Mouse (Mus musculus) layer of hippocampus, postnatal 10 days (tissue): ENCODE measurements around the gene Manba. TPM values are rescaled to one million over a fixed set of nuclear protein-coding genes. Genes with fewer than 3 reads are reported as not detected.

Experiments
- DNase-seq, 2 experiments: peaks; one replicate each; pipeline ENCODE4 v3.0.0; 2021; ENCODE audit warnings: low spot score in 2 of 2
- total RNA-seq, 2 experiments: library from RNA; stranded (reverse); gene quantifications; 2 replicates each; pipeline ENCODE4 v1.2.3; 2021

Manba gene
- total RNA-seq, 2 experiments from 2014 or later: 6.9 to 8.0 TPM

DNA sequence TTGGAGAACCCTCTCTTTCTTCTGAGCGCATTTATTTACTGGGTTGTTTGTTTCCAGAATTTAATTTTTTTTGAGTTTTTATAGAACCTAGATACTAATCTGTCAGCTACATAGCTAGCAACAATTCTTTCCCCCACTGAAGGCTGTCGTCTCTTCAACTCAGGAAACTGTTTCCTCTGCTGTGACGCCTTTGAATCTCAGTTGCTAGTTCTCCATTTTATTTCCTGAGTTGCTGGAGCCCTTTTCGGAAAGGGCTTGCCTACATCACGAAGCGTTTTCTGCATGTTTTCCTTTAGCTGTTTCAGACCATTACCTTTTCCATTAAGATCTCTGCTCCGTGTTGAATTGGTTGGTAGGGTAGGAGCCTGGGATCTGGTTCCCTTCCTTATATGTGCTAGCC, 131.3 kb downstream of the Manba start:
- no peak for DNase-seq

Other genes starting within 250 kb of the Manba start
- gene Bdh2, start 204.4 kb upstream of the Manba start, total RNA-seq: 1 to 10 TPM; 2.6 to 3.2 TPM
- 1 to 10 TPM; 4.5 to 5.2 TPM for gene Slc9b2, start 177.9 kb upstream of the Manba start, total RNA-seq
- 1 to 10 TPM in 1 of 2 experiments, under 1 TPM in 1; 0.57 to 1.2 TPM for gene Slc9b1, start 137.6 kb upstream of the Manba start, total RNA-seq
- 10 to 100 TPM; 34.9 to 39.1 TPM for gene Cisd2, start 61.7 kb upstream of the Manba start, total RNA-seq
- 100 to 1,000 TPM; 258 to 279 TPM for gene Ube2d3, start 47.5 kb upstream of the Manba start, total RNA-seq
- gene Nfkb1, start 205.9 kb downstream of the Manba start, total RNA-seq: 10 to 100 TPM; 20.5 to 25.2 TPM